Mouse (Mus musculus) heart, adult 11 months (tissue): ENCODE results near the gene Frat1.
A peak's percentile ranks its signal among the peaks of the same experiment; 100 is the strongest.

Experiments
- DNase-seq: peaks from one replicate; pipeline ENCODE4 v3.0.0; 2022

The Frat1 gene

GRCm38 (mm10) chr19:41829381-41830105, at the start of gene Frat1:
Frat1 (plus strand) TSS chr19:41829970.
- DNase-seq = peak; percentile 99

GRCm38 (mm10) chr19:41786896-41787295, 42.9 kb upstream of the Frat1 start:
- DNase-seq = no peak

- peak; percentile 52 for DNase-seq
Observed at GRCm38 (mm10) chr19:41789110-41789961, 40.4 kb upstream of the Frat1 start.

- peak; percentile 61 for DNase-seq
Observed at GRCm38 (mm10) chr19:41791384-41791783, 38.4 kb upstream of the Frat1 start.

GRCm38 (mm10) chr19:41792934-41793486, 36.8 kb upstream of the Frat1 start:
- DNase-seq = peak; percentile 18

- no peak for DNase-seq
Observed at GRCm38 (mm10) chr19:41794017-41794416, 35.8 kb upstream of the Frat1 start.

GRCm38 (mm10) chr19:41794901-41795300, 34.9 kb upstream of the Frat1 start:
- DNase-seq = no peak

- peak; percentile 76 for DNase-seq
Observed at GRCm38 (mm10) chr19:41796148-41796760, 33.5 kb upstream of the Frat1 start.

- DNase-seq = peak; percentile 29
Observed at GRCm38 (mm10) chr19:41796789-41797327, 32.9 kb upstream of the Frat1 start.

- DNase-seq = peak; percentile 0
Observed at GRCm38 (mm10) chr19:41797536-41797935, 32.2 kb upstream of the Frat1 start.

- peak; percentile 76 for DNase-seq
Observed at GRCm38 (mm10) chr19:41800451-41800850, 29.3 kb upstream of the Frat1 start.

- peak; percentile 6 for DNase-seq
Observed at GRCm38 (mm10) chr19:41800986-41801741, 28.6 kb upstream of the Frat1 start.

- peak; percentile 100 for DNase-seq
Observed at GRCm38 (mm10) chr19:41801742-41802369, 27.9 kb upstream of the Frat1 start, which contains the start of gene Arhgap19. Arhgap19 (minus strand) TSS chr19:41802047.

- peak; percentile 89 for DNase-seq
Observed at GRCm38 (mm10) chr19:41803322-41803721, 26.4 kb upstream of the Frat1 start.

GRCm38 (mm10) chr19:41805831-41806230, 23.9 kb upstream of the Frat1 start:
- DNase-seq = no peak

GRCm38 (mm10) chr19:41807497-41807896, 22.3 kb upstream of the Frat1 start:
- DNase-seq = no peak

- DNase-seq = peak; percentile 31
Observed at GRCm38 (mm10) chr19:41808104-41808634, 21.6 kb upstream of the Frat1 start.

GRCm38 (mm10) chr19:41810074-41810473, 19.7 kb upstream of the Frat1 start:
- no peak for DNase-seq

- peak; percentile 93 for DNase-seq
Observed at GRCm38 (mm10) chr19:41812525-41812924, 17.2 kb upstream of the Frat1 start.

- DNase-seq = no peak
Observed at GRCm38 (mm10) chr19:41813374-41813773, 16.4 kb upstream of the Frat1 start.

GRCm38 (mm10) chr19:41816410-41816809, 13.4 kb upstream of the Frat1 start:
- no peak for DNase-seq
